Mouse (Mus musculus) heart, adult 2 months (tissue): ENCODE measurements around the gene Gpr4.

Source experiments
- CTCF ChIP-seq: fragments of 200-600 bp; IDR thresholded peaks from 2 replicates; pipeline ENCODE4 v1.8.1; 2022; ENCODE audit warnings: antibody characterized with exemption, mild to moderate bottlenecking, moderate library complexity
- EP300 ChIP-seq: fragments of 200-500 bp; IDR thresholded peaks from 2 replicates; pipeline ENCODE4 v1.6.1; 2011; ENCODE audit warnings: low read depth, low read length, control low read depth; ENCODE audit not compliant: insufficient read depth
- POLR2A ChIP-seq: fragments of 200-500 bp; IDR thresholded peaks from 2 replicates; pipeline ENCODE4 v1.6.1; 2011; ENCODE audit warnings: mild to moderate bottlenecking, low read depth, low read length, control low read depth; ENCODE audit not compliant: insufficient read depth

- TF ChIP-seq POLR2A (no peak), CTCF (no peak), EP300 (no peak)
Observed at GRCm38 (mm10) chr7:19243858-19244257, 31.5 kb downstream of the Gpr4 start.
